Mouse (Mus musculus): ENCODE data around the gene Stom.

DNA sequence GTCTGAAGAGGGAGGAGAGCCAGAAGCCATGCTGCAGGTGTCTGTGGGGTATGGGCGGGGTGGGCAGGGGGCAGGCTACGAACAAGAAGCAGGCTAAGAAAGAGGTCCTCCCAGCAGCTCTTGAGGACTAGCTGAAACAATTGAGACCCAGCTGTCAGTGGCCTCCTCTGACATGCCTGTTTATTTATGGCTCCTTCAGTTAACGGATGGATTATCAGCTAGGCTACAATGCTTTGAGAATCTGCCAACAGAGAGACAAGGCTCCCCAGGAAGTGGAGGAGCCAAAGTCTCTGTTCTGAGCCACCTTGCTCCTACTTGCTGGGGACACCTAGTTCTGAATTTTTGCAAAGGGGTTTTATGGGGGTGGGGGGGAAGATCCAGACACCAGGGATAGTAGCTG is 44.1 kb downstream of the Stom start:
- no peak for TF ChIP-seq CTCF (IDR thresholded peaks at IDR 0.05; ENCODE audit: low read depth)
- TF ChIP-seq EP300 (IDR thresholded peaks at IDR 0.05; ENCODE audit: low read depth) = no peak

Data from heart, postnatal 0 days (tissue).